Mouse (Mus musculus) kidney, postnatal 36 days (tissue): Measurements from ENCODE around the gene Sft2d2.
A peak's percentile ranks its signal among the peaks of the same experiment; 100 is the strongest.

Experiments used
- DNase-seq, 2 experiments: peaks; one replicate each; pipeline ENCODE4 v3.0.0; 2021 to 2022; ENCODE audit warnings: mixed read lengths in 2 of 2

Gene Sft2d2

DNA sequence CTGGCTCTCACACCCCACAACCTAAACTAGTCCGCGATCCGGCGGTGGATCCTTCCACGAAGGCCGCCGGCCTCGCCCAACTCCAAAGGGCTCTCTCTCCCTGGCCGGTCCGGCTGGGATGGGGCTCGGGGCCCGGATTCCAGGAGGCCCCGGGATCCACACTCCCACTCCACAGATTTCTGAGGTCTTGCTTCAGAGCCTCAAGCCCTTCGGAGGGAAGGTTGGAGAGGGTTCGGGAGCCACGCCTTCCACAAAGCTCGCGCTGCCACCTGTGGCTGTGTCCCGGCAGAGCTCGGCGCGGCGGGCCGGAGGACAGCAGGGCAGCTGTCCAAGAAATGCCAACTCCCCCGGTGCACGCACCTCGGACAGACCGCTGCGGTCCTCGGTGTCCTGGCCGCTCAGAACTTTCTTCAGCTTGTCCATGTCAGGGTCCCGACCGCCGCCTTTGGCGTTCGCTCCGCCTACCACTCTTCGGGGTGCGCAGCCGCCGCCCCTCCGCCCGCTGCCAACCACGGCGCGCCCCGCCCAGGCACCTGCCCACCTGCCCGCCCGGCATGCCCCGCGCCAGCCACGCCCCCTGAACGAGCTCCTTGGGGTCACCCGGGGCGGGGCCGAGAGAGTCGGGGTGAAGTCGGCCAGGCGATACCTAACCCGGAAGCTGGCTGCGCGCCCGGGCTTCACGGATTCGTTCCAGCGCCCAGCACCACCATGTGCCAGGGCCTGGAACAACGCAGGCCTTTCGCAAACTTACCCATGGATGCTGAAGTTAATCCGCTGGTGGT, at the start of gene Sft2d2:
Gene Sft2d2, minus strand, starts transcription at position 559 of the 782 bp plus-strand sequence.
- DNase-seq = peak; percentile 98 to 100

DNA sequence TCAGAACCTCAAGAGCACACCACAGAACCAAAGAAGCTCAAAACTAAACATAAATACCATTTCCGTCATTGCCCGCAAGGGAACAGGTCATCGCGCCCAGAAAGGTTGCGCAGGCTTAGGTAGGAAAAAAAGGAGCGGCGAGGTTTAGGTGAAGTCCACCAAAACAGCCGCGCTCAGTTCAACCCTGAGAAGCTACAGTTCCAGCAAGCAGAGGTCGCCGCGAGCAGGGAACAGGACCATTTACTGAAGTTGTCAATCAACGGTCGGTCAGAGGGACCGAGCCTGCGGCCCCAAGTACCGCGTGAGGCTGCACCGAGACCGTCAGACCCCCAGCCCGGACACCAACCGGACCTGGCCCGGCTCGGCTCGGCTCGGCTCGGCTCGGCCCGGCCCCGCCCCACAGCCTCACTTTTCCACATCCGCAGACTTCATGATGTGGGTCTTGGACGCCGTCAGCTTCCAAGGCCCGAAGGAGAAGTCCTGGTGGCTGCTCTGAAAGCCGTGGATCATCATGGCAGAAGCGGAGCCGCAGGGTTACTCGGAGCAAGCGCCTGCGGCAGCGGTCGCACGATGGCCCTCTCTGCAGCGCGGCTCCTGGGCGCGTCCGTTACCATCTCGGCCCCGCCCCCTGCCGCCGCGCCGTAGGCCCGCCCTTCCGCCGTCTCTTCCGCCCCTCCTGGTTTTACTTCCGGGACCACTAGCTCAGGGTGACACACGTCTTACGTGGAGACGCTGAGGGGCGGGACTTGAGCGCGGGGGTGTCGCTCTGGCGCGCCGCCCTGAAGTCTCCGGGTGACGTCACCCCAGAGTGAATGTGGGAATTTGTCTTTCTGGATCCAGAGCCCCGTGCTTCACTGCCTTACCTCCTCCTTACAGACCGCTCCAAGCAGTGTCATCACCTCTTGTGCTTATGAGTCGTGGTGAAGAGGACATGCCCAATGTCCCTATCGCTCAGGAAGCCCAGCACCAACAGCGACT, 42.4 kb upstream of the Sft2d2 start, which contains the start of gene Tiprl:
Gene Tiprl, minus strand, starts transcription at position 676 of the 978 bp plus-strand sequence.
- DNase-seq = peak; percentile 97

DNA sequence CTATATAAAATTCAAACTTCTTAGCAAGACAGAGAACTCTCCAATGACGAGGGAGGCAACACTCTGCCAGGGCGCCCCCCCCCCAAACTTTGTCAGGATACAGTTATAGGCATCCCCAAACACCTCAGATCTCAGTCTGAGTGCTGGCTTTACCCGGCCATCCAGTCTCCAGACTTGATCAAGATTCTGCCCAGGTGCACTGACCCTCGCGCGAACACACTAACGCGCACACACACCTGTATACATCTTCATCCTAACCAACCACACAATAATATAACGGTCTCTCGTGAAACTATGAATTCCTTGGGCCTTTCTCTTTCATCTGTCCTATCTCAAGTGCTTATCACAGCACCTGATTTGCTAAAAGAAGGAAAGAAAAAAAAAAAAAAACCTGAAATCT, 41.6 kb upstream of the Sft2d2 start:
- DNase-seq = no peak

DNA sequence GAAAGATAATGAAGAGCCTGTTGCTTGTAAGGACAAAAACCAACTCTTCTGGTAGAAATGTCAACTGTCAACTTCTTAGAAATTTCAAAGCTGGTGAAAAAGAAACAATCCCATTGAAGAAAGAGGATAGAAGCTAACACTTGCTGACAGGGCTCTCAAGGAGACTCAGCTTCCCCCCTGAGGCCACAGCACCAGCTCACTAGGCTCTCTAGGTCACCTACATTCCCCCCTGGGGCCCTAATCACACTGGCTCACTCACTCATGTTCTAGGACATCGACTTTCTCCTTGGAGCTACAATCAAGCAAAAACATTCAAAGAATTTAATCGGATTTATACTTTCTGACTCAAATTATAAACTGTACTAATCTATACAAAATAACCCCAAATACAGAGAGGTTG, 39.6 kb upstream of the Sft2d2 start:
- no peak for DNase-seq

DNA sequence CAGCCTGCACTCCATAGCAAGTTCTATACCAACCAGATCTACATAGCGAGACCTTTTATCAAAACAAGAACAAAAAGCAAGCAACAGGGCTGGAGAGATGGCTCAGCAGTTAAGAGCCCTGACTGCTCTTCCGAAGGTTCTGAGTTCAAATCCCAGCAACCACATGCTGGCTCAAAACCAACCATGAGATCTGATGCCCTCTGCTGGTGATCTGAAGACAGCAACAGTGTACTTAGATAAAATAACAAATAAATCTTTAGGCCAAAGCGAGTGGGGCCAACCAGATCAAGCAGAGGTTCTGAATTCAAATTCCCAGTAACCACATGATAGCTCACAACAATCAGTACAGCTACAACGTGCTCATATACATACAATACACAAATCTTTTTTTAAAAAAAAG, 36.5 kb upstream of the Sft2d2 start:
- DNase-seq = no peak

DNA sequence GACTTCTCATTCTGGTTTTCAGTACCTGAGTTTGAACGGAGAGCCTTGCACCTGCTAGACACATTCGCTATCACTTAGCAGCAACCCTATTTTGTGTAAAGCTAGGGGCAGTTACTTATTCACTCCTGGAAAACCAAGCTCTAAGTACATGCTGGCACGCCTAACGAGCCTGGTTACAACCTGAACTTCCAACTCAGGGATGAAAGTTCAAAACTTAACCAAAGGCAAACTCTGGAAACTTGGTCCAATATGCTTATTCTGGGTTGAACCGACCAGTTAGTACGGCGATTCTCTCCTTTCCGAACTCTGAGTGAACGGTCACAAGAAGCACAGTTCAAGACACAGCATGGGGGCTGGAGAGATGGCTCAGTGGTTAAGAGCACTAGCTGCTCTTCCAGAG, 35.3 kb upstream of the Sft2d2 start:
- peak; percentile 53 to 79 for DNase-seq

DNA sequence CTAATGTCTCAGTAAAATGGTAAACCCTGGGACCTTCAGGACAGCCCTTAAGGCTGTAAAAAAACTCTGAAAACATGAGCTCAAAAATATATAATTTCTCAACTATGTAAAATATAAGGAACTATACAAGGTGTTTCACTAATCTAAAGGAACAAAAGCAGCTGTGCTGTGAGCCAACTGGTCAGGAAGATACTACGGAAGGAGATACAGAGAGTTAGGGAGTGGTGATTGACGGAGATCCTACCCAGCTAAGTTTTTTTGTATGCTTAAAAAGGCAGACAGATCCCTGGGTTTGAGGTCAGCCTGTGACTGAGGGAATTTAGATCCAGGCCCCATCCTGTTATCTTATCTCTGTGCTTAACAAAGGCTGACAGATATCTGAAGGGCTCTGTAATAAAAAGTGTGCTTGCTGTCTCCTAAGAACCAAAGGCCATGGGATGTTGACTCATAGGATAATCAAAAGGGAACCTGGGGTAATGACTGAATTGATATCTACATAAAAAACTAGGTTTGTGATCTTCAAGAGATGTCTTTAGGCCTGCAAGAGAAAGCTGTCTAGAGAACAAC, 22.9 kb upstream of the Sft2d2 start:
- no peak for DNase-seq

DNA sequence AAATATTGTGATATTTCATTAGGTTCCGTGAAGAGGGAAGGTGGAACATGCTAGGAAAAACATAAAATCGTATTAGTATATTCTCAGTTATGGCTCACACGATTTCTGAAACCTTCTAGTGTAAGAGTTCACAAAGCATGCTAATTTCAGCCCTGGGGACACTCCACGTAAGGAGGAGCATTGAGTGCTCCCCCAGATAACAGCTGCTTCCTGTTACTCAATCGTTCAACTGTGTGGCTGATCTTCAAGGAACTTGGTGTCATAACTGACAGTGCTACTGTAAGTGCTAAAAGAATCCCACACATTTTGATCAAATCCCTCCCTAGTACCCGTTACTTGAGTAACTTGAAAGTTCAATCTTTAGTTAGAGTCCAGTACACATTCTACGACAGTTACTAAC, 21.6 kb upstream of the Sft2d2 start:
- no peak for DNase-seq

DNA sequence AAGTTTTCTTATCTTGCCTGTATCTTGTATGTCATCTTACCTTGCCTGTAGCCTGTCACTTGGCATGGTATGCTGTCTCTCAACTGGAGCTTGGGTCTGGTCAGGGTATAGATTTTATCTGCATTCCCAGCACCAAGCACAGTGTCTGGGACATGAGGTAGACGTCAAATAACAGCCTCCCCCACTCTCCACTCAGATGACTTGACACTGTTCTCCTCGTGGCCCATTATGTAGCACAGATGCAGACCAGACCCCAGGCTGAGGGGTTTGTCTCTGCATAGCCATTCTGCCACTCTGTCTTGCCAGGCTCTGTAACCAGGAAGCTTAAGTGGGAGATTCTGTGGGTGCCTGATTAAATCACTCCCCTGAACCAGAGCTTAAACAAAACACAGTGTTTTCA, 11.4 kb upstream of the Sft2d2 start:
- no peak for DNase-seq

DNA sequence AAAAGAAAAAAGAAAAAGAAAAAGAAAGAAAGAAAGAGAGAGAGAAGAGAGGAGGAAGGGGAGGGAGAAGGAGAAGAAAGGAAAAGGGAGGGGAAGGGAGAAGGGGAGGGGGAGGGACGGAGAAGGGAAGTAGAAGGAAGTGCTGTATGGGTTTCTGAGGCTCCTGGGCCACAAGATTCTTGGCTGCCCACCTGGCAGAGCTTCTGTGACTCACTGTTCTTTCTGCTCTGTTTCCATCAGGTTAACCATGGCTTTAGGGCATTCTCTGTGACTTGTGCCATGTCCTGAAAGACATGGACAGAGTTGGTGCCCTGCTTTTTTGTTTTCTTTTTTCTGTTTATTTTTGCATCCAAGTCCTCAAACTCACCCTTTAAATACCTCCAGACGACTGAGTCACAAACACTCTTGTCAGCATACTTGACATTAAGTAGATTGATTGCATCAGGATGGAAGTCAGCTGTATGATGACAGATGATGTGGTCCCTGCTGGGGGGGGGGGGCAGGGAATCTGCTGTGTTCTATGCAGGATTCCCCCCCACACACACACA, 9.3 kb upstream of the Sft2d2 start:
- no peak for DNase-seq

DNA sequence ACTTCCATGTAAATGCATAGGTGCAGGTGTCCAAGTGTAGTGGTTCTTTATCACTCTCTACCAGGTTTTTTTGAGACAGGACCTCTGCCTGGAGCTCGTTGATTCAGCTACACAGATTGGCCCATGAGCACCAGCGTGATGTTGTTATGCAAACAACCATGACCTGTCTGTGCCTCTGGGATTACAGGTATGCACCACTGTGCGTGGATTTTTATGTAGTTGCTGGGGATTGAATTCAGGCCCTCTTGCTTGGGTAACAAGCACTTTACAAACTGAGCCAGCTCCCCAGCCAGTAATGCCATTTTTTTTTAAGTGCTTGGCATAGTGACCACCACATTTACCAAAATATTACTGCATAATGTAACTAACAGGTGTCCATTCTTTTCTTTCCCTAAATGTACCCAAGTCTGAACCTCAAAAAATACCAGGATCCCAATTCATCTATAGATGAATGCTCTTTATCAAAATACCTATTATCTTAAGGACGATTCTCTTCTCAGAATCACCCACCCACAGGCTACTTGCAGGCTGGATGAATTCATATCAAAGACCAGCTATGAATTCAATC, 7.3 kb upstream of the Sft2d2 start:
- DNase-seq = no peak

DNA sequence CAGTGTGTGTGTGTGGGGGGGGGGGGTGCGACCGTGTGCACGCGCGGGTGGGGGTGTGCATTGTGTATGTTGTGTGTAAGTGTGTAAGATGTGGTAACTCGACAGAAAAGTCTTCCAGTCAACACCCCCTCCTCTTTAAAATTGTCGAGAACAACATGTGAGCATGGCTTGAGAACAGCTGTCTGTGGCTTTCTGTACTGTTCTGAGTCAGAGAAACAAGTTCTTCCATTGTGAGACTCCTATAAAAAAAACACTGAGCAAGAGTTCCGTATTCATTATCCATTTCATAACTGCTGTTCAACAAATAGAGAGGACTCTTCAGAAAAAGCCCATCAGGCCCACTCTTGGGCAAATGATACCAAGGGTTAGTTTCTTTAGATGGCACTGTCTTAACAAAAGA, 6.5 kb upstream of the Sft2d2 start:
- no peak for DNase-seq

DNA sequence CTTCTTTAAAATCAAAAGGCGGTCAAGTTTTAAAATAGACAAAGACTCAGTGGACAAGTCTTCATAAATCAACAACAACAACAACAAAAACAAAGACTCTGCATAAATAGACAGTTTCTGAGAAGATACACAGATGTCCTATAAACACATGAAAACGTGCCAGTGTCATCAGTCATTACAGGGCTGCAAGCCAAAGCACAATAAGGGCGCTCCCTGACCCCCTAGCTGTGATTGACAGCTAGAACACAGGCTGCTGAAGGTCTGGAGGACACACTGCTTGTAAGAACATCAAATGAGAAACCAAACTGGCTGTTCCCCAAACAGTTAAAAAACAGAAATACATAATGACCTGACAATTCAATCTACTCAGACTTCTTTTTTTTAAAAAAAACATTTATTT, 5.4 kb upstream of the Sft2d2 start:
- DNase-seq = peak; percentile 42 to 55

DNA sequence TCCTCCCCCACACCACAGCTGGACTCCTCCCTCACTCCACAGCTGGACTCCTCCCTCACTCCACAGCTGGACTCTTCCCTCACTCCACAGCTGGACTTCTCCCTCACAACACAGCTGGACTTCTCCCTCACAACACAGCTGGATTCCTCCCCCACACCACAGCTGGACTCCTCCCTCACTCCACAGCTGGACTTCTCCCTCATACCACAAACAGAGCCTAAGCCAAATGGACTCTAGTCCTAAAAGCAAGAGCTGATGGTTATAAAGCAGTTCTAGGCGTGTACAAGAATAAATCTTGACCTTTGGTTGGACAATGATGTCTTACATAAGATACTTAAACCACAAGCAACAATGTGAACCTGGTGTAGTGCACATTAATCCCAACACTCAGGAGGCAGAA, 4.7 kb upstream of the Sft2d2 start:
- DNase-seq = peak; percentile 24 to 42

DNA sequence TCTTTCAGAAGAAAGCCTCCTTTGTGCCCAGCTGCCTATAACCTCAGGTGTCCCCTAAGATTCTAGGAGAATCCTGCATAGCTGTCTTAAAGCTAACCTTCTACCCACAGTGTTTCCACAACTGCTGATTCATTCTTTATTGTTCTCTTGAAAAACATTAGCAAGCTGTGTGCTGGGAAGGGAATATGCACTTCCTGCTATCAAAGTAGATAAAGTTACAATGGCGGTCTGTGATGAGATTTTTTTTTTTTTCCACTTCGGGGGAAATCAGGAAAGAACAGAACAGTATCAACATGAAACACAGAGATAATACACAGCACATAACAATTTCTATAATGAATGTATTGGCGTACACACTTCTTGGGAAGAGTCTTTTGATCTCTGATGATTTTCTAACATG, 3.6 kb upstream of the Sft2d2 start:
- DNase-seq = no peak

DNA sequence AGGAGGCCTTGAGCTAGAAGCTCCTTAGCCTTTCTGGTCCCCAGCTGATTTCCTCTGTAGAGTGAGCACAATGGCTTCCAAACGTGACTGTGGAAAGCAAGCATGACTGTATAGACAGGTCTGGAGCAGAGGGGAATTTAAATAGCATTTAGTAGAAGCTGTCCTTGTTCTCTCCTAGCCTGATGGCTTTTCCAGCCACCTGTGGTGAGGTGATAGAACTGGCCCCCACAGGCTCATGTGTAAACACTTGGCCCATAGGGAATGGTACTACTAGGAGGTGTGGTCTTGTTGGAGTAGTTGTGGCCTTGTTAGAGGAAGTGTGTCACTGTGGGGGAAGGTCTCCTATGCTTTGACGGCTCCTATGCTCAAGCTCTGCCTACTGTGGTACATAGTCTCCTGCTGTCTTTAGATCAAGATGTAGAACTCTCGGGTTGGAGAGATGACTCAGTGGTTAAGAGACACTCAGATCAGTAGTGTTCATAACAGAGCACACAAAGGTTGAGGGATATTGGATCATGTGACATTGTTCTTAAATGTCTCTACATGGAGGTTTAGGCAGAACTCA, 1.2 kb upstream of the Sft2d2 start:
- DNase-seq = no peak

DNA sequence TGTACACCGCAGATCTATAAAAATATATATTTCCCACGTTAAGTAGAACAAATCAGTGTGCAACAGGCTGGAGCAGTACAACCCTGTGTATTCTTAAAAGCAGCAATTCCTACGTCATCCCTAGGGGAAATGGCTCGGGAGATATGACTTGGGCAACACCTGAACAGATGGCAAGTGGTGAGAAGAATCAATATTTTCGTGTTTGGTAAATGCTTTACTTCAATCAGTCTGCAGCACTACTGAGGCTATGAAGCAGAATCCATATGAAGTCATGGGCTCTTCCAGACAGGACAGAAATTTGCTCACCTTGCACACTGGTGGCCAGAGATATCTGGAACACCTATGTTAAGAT, 400 bp upstream of the Sft2d2 start:
- DNase-seq = no peak

DNA sequence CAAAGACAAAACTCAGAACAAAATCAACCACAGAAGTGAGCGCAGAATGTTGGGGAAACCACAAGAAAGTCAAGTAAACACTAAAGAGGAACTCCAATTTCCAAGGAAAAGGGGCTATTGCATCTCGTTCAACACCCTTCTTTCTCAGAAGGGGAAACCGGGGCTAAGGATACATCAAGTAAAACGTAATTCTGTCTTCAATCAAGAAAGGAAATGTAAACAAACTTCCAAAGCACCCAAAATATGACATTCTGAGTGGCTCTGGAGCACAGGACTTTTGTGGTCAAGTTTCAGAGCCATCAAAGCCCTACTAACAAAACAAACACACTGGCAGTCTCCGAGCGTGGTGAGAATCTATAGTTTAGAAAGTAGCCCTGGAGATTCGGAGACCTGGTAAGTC, 812 bp downstream of the Sft2d2 start:
- no peak for DNase-seq

DNA sequence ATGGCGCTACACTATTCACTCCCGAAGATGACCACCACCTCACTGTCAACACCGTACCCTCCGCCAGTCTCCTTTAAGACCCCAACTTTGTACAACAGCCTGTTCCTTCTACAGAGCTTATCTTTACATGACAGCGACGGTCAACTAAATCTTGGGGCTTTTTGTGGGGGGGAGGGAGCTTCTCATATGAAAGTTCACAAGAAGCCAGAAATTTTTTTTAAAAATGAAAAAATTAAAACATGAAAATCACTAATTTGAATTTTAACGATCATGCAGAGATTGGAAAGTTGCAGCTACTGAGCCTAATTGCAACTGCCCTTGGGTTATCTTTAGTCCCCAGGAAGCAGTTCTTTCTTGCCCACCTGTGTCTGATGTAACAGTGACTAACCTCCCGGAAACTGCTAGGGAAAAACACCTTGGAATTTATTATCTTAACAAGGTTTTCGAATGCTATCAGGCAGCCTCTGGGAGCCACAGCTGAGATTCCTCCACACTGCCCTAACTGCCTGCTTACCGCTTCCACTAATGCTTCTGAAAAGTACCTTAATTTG, 1.4 kb downstream of the Sft2d2 start:
- DNase-seq = no peak

DNA sequence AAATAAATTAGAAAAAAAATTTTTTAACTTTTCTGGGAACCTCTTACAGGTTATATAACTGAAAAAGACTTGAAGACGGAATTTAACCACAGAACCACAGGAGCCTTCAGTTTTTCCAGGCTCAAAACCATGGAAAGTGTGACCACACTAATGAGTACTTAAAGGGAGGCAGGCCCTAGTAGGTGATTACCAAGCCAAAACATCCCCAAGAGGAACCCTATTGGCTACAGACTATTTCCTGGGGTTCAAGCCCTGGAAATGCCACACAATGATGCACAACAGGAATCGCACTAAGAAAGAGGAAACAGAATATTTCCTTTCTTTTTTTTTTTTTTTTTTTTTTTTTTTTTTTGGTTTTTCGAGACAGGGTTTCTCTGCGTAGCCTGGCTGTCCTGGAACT, 2.1 kb downstream of the Sft2d2 start:
- DNase-seq = no peak

DNA sequence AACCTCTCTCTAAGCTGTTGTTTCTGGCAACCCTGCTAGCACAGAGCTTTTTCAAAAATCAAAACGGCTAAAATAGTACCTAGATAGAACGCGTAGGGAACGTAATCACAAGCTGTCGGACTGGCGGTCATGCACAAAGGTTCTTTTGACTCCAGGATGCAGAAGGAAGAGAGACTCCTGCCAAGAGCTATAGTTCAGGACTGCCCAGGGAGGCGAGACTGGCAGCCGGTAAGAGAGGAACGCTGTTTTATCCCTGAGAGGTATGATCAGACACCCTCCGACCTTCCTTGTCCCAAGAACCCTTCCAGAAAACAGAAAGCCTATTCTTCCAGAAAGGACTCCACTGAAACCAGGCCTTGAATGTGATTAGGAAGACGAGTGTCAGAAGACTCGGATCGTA, 2.6 kb downstream of the Sft2d2 start:
- DNase-seq = no peak

DNA sequence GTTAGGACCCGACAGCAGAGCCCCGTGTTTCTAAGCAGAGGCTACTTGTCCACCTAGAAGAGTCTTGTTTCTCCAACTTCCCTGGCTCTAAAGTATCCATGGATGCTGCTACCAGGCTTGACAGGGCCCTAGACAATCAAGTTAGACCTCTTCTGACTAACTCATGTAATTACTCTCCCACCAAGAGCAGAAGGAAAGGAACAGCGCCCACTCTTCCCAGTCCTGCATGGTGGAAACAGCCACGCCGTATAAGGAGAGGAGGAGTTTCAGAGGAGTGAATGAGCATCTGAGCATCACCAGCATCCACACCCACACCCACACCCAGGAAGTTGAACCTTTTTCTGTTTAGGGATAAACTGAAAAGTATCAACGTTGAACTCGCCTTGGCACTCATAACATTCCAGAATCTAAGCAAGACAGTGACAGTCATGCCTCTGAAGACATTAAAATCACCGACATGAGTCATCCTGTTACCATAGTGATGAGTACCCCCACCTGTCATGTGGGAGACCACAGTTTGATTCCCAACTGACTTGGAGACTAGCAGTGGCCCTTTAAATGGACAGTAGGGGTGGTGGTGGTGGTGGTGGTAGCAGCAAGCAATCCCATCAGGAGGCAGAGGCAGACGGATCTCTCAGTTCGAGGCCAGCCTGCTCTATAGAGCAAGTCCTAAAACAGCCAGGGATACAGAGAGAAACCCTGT, 3.5 kb downstream of the Sft2d2 start:
- DNase-seq = no peak
